Mouse (Mus musculus): ENCODE measurements around the gene Asah2.

Gene Asah2

GRCm38 (mm10) chr19:31971998-31972397, 136.0 kb downstream of the Asah2 start:
- DNase-seq (ENCODE audit: low spot score in 2 of 2): peak; percentile 67 to 80

DNA sequence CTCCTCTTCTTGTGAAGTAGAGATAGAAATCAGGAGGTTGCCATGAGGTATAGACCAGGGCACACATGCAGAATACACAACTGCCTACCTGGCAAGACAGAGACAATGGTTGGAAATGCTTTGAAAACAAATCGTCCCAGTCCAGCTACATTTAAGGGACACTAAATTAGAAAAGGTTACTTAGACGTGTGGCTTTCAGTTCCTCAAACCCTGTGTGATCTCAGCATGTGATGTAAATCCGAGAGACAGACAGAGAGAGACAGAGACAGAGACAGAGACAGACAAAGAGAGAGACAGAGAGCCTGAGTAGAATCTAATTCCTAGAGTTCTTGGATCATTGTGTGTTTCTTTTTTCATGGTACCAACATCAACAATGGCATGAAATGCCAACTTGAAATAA, 136.6 kb downstream of the Asah2 start:
- DNase-seq (ENCODE audit: low spot score in 2 of 2): no peak

DNA sequence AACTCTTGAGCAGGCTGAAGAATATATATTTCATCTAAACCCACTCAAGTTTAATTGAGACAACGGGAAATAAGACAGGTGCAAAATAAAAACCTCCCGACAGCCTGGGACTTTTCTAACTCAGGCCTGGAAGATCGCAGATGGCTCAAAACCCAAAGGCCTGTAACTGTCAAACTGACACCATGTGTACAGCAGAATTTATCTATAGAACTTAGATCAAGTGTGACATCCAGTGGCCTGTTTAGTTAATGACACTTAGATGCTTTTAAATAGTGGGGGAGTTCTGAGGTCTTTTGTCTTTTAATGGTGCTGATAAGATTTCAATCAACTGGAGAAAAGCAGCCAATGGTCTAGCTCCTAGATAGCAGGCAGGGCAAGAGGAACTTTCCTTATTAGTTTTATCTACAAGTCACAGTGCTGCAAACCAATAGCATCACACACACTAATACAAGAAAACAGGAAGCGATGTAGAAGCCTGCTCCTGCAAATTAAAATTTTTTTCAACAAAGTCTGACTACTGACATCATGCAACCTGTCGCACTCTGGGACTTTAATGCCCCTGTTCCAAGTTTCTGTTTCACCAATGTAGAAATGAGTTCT, 140.0 kb downstream of the Asah2 start:
- no peak for DNase-seq (ENCODE audit: low spot score in 2 of 2)

GRCm38 (mm10) chr19:31963147-31963546, 144.9 kb downstream of the Asah2 start:
- DNase-seq (ENCODE audit: low spot score in 2 of 2): no peak

DNA sequence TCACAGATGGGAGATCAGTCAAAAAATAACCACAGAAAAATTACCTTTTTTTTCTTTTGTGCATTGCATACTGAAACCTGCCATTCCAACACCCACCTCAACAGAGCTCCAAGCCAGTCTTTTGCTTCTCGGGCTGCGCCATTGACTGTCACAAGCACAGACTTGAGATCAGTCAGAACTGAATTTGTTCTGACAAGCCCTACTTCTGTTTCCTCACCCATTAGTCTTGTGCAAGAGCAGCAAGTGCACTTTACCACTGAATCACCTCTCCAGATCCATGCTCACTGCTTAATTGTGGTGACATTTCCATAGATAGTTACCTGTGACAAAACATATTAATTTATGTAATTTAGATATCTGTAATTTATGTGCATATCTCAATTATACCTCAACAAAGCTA, 147.6 kb downstream of the Asah2 start:
- no peak for DNase-seq (ENCODE audit: low spot score in 2 of 2)

DNA sequence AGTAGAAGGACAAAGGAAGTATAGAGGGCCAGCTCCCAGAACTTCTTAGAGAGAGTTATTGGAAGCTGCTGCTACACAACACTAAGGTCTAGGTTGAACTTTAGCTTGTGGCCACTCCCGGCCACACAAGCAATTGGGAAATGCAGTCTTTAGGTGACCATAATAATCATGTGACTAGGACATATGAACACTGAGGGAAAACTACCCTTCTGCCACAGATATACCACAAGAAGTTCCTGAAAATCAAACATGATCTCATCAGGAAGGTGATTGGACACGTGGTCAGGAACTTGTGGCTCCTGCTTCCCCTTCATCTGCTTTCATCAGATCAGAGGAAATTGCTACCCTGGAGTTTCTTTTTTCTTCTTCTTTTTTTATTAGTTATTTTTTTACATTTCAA, 151.7 kb downstream of the Asah2 start:
- DNase-seq (ENCODE audit: low spot score in 2 of 2): no peak

GRCm38 (mm10) chr19:31954696-31955095, 153.3 kb downstream of the Asah2 start:
- no peak for DNase-seq (ENCODE audit: low spot score in 2 of 2)

DNA sequence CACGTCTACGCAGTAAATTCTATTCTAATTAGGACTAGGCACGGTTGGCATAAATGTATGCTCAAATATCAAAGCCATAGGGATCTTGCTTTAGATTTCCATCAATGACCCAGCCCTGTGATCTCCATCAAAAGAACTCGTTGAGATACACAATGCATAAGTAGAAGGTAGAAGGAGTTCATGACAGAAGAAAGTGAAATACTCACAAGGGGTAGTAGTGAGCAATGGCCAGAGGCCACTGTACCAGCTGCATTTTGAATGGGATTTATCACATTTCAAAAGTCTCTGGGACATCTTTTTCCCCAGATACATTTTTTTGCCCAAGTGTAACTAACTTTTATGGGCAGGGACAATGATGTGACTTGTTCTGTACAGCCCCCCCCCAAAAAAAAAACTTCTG, 153.7 kb downstream of the Asah2 start:
- DNase-seq (ENCODE audit: low spot score in 2 of 2): no peak

- no peak for DNase-seq (ENCODE audit: low spot score in 2 of 2)
These were observed 154.2 kb downstream of the Asah2 start for GRCm38 (mm10) chr19:31953799-31954198.

GRCm38 (mm10) chr19:31950793-31951489, 157.1 kb downstream of the Asah2 start:
- no peak for DNase-seq (ENCODE audit: low spot score in 2 of 2)

All from frontal cortex, postnatal 25 days (tissue).